Mouse (Mus musculus) lung, adult 2 months (tissue): ENCODE measurements at regions not wholly inside any gene's neighbourhood (a gene's known extent, or its start where the extent isn't known, plus 50 kb on each side); places are given as distances from the start of the nearest gene placed in this dataset.

Source experiments
- CTCF ChIP-seq: fragments of 200-500 bp; IDR thresholded peaks from 2 replicates; pipeline ENCODE4 v1.5.1; 2011; ENCODE audit warnings: mild to moderate bottlenecking, low read length, control low read depth; ENCODE audit not compliant: insufficient read depth
- POLR2A ChIP-seq: fragments of 200-500 bp; IDR thresholded peaks from 2 replicates; pipeline ENCODE4 v1.6.1; 2011; ENCODE audit warnings: low read depth, mild to moderate bottlenecking, control low read depth, low read length, borderline replicate concordance; ENCODE audit errors: extremely low read depth

DNA sequence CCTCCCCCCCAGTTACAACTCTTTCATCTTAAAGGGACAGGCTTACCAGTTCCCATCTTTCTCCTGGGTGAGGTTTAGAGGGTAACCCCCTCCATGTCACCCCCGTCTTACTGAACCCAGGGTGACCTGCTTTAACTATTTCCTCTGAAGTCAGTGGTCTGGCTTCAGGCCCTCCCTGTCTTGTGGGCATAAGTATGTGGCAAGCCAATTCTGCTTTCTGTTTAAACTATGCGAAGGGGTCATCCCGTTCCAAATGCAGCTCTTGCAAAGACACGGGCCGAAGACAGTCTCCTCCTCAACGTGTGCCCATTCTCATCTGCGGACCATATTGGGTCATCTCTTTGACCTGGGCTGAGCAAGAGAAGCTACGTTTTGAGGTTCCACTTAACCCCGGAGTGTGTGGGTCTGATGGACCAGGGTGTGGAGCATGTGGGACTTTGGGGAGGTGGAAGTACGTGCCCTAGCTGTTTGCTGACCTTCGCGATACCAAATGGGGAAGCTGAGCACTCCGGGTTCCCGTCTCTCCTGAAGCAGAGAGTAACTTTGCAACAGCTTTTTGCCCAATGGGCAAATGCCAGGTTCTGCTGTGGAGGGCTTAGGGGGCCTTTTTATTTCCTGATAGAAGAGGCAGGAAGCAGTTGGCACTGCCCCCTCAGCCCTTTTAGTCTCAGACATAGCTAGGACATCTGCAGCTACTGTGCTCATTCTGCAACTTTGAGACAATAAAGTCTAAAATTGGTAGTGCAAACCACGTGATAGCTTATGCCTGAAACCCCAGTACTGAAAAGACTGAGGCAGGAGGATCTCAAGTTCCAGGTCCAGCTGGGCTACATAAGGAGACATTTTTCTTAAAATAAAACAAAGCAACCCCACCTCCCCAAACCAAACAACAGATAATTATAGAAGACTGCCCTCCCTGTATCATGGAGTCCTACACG lies 56.3 kb upstream of the Mdm1 start:
- no peak for TF ChIP-seq CTCF
- TF ChIP-seq POLR2A: no peak
